ENCODE assay signal across 14 mouse cellular contexts in the genomic region with DNA sequence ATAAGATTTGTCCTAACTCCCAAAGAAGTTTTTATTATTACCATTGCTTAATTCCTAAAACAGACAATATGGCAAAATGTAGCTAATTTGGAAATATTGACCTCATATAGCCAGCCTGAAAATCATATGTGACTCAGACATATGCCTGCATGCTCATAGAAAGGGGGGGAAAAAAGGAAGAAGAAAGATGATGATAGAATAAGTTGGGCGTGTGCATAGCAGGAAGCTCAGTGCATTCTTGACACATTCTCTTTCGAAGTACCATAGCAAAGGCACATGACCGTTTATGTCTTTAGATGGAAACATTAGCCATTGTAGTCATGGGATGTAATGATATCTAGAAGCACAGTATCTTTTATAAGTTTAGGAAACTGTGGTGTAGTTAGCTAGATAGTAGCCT. TPM values are rescaled to one million over a fixed set of nuclear protein-coding genes. Genes with fewer than 3 reads are reported as not detected.
DNase-seq lines count a peak whose midpoint lies in the region; ATAC-seq and TF ChIP-seq lines count a peak whose summit lies in the region.
"Had no signal": no experiment of that assay in that cellular context is flagged by ENCODE, and none has a peak within 500 bp of the region (broad histone marks: within the 10 kb centered on the region; RNA-seq: fewer than 3 reads in every experiment).

A gene (plus strand): TSS at position 247 of the 400 bp plus-strand sequence.

- H3K4me1 ChIP-seq in lung, adult 2 months (ENCODE audit: control insufficient read depth, insufficient read depth, low read length) = no peaks in the 10 kb centered on the region
- H3K4me1 ChIP-seq in lung, postnatal 0 days (ENCODE audit: insufficient read depth, low read depth, low read length) = no peaks in the 10 kb centered on the region
- no peaks in the 10 kb centered on the region for H3K4me1 ChIP-seq in limb, embryonic 14.5 days (ENCODE audit: control insufficient read depth, insufficient read depth, low read length)
- H3K4me1 ChIP-seq: midbrain, embryonic 12.5 days had no signal

- no peaks in the 10 kb centered on the region for H3K36me3 ChIP-seq in lung, postnatal 0 days (ENCODE audit: insufficient read depth, low read length)
- no peaks in the 10 kb centered on the region for H3K36me3 ChIP-seq in limb, embryonic 14.5 days (ENCODE audit: control insufficient read depth, insufficient read depth, low read length)
- H3K36me3 ChIP-seq: midbrain, embryonic 12.5 days had no signal

- no peak for TF ChIP-seq POLR2A in lung, adult 2 months (IDR thresholded peaks at IDR 0.05; ENCODE audit: borderline replicate concordance, extremely low read depth, low read depth, low read length)
- TF ChIP-seq POLR2A in limb, embryonic 14.5 days (IDR thresholded peaks at IDR 0.05; ENCODE audit: borderline replicate concordance, extremely low read depth, insufficient read depth, insufficient read length) = no peak

- no peaks in the 10 kb centered on the region for H3K9me3 ChIP-seq in lung, postnatal 0 days (ENCODE audit: low read length)
- no peaks in the 10 kb centered on the region for H3K9me3 ChIP-seq in limb, embryonic 14.5 days (ENCODE audit: control insufficient read depth, low read length)
- H3K9me3 ChIP-seq: midbrain, embryonic 12.5 days had no signal

- H3K9ac ChIP-seq in lung, postnatal 0 days (replicated peaks; ENCODE audit: low read depth) = no peak within 1 kb of the TSS
- no peak within 1 kb of the TSS for H3K9ac ChIP-seq in limb, embryonic 14.5 days (ENCODE audit: low read depth, low read length, severe bottlenecking)
- H3K9ac ChIP-seq: liver, embryonic 14.5 days; midbrain, embryonic 12.5 days had no signal

- no peak for TF ChIP-seq EP300 in lung, postnatal 0 days (IDR thresholded peaks at IDR 0.05)

- no peak within 1 kb of the TSS for H3K4me2 ChIP-seq in lung, postnatal 0 days (replicated peaks; ENCODE audit: low read depth, low read length)
- 0 out of 2 replicates have a peak within 1 kb of the TSS, but pooled peaks have one; percentile 1 for H3K4me2 ChIP-seq in limb, embryonic 14.5 days (replicated peaks; ENCODE audit: low read depth, low read length, severe bottlenecking)
- H3K4me2 ChIP-seq: midbrain, embryonic 12.5 days had no signal

- H3K27me3 ChIP-seq in lung, postnatal 0 days (replicated peaks; ENCODE audit: insufficient read depth, low read length) = no peaks in the 10 kb centered on the region
- H3K27me3 ChIP-seq in limb, embryonic 14.5 days (ENCODE audit: control insufficient read depth, insufficient read depth, low read length) = no peaks in the 10 kb centered on the region
- H3K27me3 ChIP-seq: midbrain, embryonic 12.5 days had no signal

- DNase-seq in gastrocnemius, adult 2 months = no peak
- no peak for DNase-seq in gastrocnemius, postnatal 4 days (ENCODE audit: low spot score in 2 of 2)
- no peak for DNase-seq in lung, adult 2 months
- no peak for DNase-seq in lung, postnatal 0 days (ENCODE audit: low spot score)
- DNase-seq in limb, embryonic 14.5 days (ENCODE audit: low spot score) = no peak
- no peak for DNase-seq in left cerebral cortex, postnatal 14 days (ENCODE audit: low spot score in 2 of 2)
- no peak for DNase-seq in gastrocnemius, postnatal 10 days
- DNase-seq: adrenal gland, postnatal 10 days; kidney, adult 18-20 months had no signal

- peak within 1 kb of the TSS; percentile 78 for H3K27ac ChIP-seq in gastrocnemius, adult 2 months
- H3K27ac ChIP-seq in lung, postnatal 0 days (ENCODE audit: low read length) = no peak within 1 kb of the TSS
- peak within 1 kb of the TSS; percentile 45; the same call in 1 of the 2 replicates for H3K27ac ChIP-seq in limb, embryonic 14.5 days (replicated peaks; ENCODE audit: low read depth, low read length)
- H3K27ac ChIP-seq: liver, embryonic 14.5 days; midbrain, embryonic 12.5 days had no signal

- WGBS in lung, adult 2 months = 68% methylated on average over 3 of the region's 3 CpGs
- 68% methylated on average over 3 of the region's 3 CpGs for WGBS in lung, postnatal 0 days
- WGBS in limb, embryonic 14.5 days = 80% methylated on average over 3 of the region's 3 CpGs

- no peak for ATAC-seq in lung, postnatal 0 days
- no peak for ATAC-seq in limb, embryonic 14.5 days (ENCODE audit: low FRiP score, low read depth)
- ATAC-seq in neutrophil, adult 5-6 weeks (ENCODE audit: extremely low read depth, insufficient number of reproducible peaks, low FRiP score, poor library complexity, severe bottlenecking) = no peak
- ATAC-seq: forebrain, embryonic 14.5 days had no signal

- TF ChIP-seq CTCF in gastrocnemius, adult 2 months (IDR thresholded peaks at IDR 0.05) = no peak
- no peak for TF ChIP-seq CTCF in lung, adult 2 months (IDR thresholded peaks at IDR 0.05; ENCODE audit: insufficient read depth, low read length)
- no peak for TF ChIP-seq CTCF in lung, postnatal 0 days (IDR thresholded peaks at IDR 0.05)

- peak within 1 kb of the TSS; percentile 66 for H3K4me3 ChIP-seq in gastrocnemius, adult 2 months
- peak within 1 kb of the TSS; percentile 10 for H3K4me3 ChIP-seq in lung, adult 2 months (replicated peaks; ENCODE audit: extremely low read depth, low read depth, low read length)
- no peak within 1 kb of the TSS for H3K4me3 ChIP-seq in lung, postnatal 0 days (ENCODE audit: low read depth, low read length)
- H3K4me3 ChIP-seq in limb, embryonic 14.5 days (replicated peaks; ENCODE audit: low read length) = no peak within 1 kb of the TSS
- H3K4me3 ChIP-seq: midbrain, embryonic 12.5 days had no signal

- intact Hi-C loops in gastrocnemius, adult 2 months (cut with DNase I) = no loop called here
- intact Hi-C loops in left cerebral cortex, postnatal 14 days (cut with DNase I) = no loop called here

RNA-seq across cellular contexts. Expression of the gene that starts here (rescaled TPM):
- under 1 TPM in 1 of 2 experiments, not detected in 1; 0.31 TPM for total RNA-seq in gastrocnemius, adult 2 months (2021)
- total RNA-seq in gastrocnemius, postnatal 4 days (2021) = 1 to 10 TPM; 3.0 to 3.3 TPM
- 2.7 and 4.4 TPM in 2 replicates for polyA plus RNA-seq in lung, adult 2 months (2012; rRNA removed)
- polyA plus RNA-seq in lung, postnatal 0 days (2015; fragmentation: Nextera tagmentation; extraction: Ambion mirVana) = 1.4 and 1.5 TPM in 2 replicates
- 3.4 and 7.6 TPM in 2 replicates for polyA plus RNA-seq in limb, embryonic 14.5 days (2012; rRNA removed)
- polyA plus RNA-seq in limb, embryonic 14.5 days (2014; fragmentation: Nextera tagmentation; extraction: Ambion mirVana) = 3.3 and 5.2 TPM in 2 replicates
- 27.5 and 29.9 TPM in 2 replicates for total RNA-seq in neutrophil, adult 5-6 weeks (2017)
- under 1 TPM; 0.42 to 0.61 TPM for total RNA-seq in left cerebral cortex, postnatal 14 days (2021)
- 1 to 10 TPM; 2.9 to 3.1 TPM for total RNA-seq in gastrocnemius, postnatal 10 days (2021)
- polyA plus RNA-seq: testis, adult 2 months had no signal

Comparison
In these comparisons a context has a peak if more than half of its experiments do, and no peak if none do; other contexts are left out.
1. H3K4me3 ChIP-seq: peak in gastrocnemius, adult 2 months (single experiment) and lung, adult 2 months (single experiment); none in lung, postnatal 0 days (single experiment) and limb, embryonic 14.5 days (single experiment).